Mouse (Mus musculus): ENCODE data around the gene Lmna. TPM values are rescaled to one million over a fixed set of nuclear protein-coding genes. Genes with fewer than 3 reads are reported as not detected.

Gene Lmna
- polyA plus RNA-seq, 1 experiment from 2014 or later: 189 TPM

- WGBS (ENCODE audit: insufficient replicate concordance): 60% methylated on average over 10 of the region's 10 CpGs
Observed at GRCm38 (mm10) chr3:88514231-88515094, 4.7 kb upstream of the Lmna start.

GRCm38 (mm10) chr3:88513546-88514115 is 3.9 kb upstream of the Lmna start:
- Histone ChIP-seq H3K9ac (no peak overlapping the region), H3K4me3 (no peak overlapping the region), H3K27ac (0 out of 2 replicates have a peak overlapping the region, but pooled peaks have one; percentile 36), H3K36me3 (no peaks in the 10 kb centered on the region), H3K27me3 (replicated peaks) (peaks cover 23% of the 10 kb centered on the region), H3K4me1 (peaks cover 59% of the 10 kb centered on the region), H3K4me2 (no peak overlapping the region), H3K9me3 (replicated peaks) (no peaks in the 10 kb centered on the region)
- WGBS (ENCODE audit: insufficient replicate concordance): 46% methylated on average over 7 of the region's 7 CpGs
- ATAC-seq: no peak

More at GRCm38 (mm10) chr3:88514231-88515094, 4.7 kb upstream of the Lmna start:
- Histone ChIP-seq H3K4me3 (no peak overlapping the region), H3K36me3 (no peaks in the 10 kb centered on the region), H3K4me1 (peaks cover 52% of the 10 kb centered on the region), H3K27ac (no peak overlapping the region), H3K9ac (no peak overlapping the region), H3K27me3 (replicated peaks) (peaks cover 23% of the 10 kb centered on the region), H3K9me3 (replicated peaks) (no peaks in the 10 kb centered on the region), H3K4me2 (no peak overlapping the region)
- no peak for ATAC-seq

DNA sequence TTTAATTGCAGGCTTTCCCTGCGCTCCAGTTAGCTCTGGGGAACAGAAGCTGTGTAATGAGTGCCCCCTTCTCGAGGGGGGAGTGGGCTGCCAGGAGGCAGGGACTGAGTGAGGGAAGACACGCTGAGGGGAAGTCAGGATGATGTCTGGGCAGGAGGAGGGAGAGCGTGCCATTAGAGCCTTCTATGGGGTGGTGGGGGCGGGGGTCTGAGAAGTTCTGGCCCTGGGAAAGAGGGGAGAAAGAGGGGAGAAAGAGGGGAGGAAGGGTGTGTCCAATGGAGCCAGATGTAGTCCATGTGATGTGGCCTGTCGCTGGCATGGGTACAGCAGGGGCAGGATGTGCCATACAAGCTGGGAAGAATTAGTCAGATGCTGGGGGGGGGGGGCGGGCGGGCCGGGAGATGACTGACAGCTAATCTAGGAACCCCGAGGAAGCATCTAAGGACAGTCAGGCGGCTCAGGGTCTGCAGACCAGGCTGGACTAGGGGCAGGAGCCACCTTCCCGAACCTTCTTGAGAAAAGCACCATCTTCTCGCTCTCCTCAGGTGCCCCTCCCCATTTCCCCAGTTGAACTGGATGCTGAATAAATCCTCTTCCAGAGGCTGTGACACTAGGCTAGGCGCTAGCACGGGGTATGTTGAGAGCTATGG is 3.3 kb upstream of the Lmna start:
- H3K27me3 ChIP-seq (replicated peaks): peaks cover 20% of the 10 kb centered on the region
- ATAC-seq: no peak
- WGBS (ENCODE audit: insufficient replicate concordance): 30% methylated on average over 12 of the region's 15 CpGs
- H3K9me3 ChIP-seq (replicated peaks): no peaks in the 10 kb centered on the region
- H3K27ac ChIP-seq: no peak overlapping the region
- H3K4me1 ChIP-seq: peaks cover 65% of the 10 kb centered on the region
- H3K4me2 ChIP-seq: no peak overlapping the region
- H3K4me3 ChIP-seq: no peak overlapping the region
- no peak overlapping the region for H3K9ac ChIP-seq
- no peaks in the 10 kb centered on the region for H3K36me3 ChIP-seq

- Histone ChIP-seq H3K27me3 (replicated peaks) (peaks cover 20% of the 10 kb centered on the region), H3K4me2 (no peak overlapping the region), H3K9ac (no peak overlapping the region), H3K4me1 (peaks cover 71% of the 10 kb centered on the region), H3K4me3 (no peak overlapping the region), H3K27ac (no peak overlapping the region), H3K9me3 (replicated peaks) (no peaks in the 10 kb centered on the region), H3K36me3 (no peaks in the 10 kb centered on the region)
- ATAC-seq: no peak
- 44% methylated on average over 6 of the region's 6 CpGs for WGBS (ENCODE audit: insufficient replicate concordance)
Observed at GRCm38 (mm10) chr3:88512141-88512895, 2.6 kb upstream of the Lmna start.

DNA sequence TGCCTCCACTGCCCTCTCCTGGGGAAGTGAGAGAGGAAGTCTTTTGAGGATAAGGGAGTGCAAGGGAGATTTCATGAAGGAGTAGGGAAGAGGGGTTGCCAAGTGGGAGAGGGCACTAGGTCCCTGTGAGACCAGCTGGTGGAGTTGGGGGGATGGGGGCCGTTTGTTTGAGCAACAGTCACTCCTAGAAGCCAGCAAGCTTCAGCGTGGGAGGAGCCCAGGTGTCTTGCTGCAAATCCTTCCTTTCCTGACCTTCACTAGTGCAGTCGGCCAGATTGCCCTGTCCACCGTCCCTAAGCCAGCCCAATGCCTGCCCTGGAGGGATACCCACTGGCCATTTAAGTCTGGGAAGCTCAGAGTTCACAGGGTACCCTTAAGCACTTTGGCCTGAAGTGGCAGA is 1.8 kb upstream of the Lmna start:
- no peak overlapping the region for H3K27ac ChIP-seq
- no peak for ATAC-seq
- 36% methylated on average over 4 of the region's 4 CpGs for WGBS (ENCODE audit: insufficient replicate concordance)

GRCm38 (mm10) chr3:88510421-88511289 is 899 bp upstream of the Lmna start:
- ATAC-seq: no peak
- H3K4me1 ChIP-seq: peaks cover 83% of the 10 kb centered on the region
- 48% methylated on average over 13 of the region's 13 CpGs for WGBS (ENCODE audit: insufficient replicate concordance)

More for the DNA sequence above, 1.8 kb upstream of the Lmna start:
- Histone ChIP-seq H3K4me1 (peaks cover 78% of the 10 kb centered on the region), H3K4me3 (no peak overlapping the region), H3K4me2 (no peak overlapping the region), H3K9ac (no peak overlapping the region), H3K27me3 (replicated peaks) (peaks cover 13% of the 10 kb centered on the region), H3K36me3 (no peaks in the 10 kb centered on the region), H3K9me3 (replicated peaks) (no peaks in the 10 kb centered on the region)

DNA sequence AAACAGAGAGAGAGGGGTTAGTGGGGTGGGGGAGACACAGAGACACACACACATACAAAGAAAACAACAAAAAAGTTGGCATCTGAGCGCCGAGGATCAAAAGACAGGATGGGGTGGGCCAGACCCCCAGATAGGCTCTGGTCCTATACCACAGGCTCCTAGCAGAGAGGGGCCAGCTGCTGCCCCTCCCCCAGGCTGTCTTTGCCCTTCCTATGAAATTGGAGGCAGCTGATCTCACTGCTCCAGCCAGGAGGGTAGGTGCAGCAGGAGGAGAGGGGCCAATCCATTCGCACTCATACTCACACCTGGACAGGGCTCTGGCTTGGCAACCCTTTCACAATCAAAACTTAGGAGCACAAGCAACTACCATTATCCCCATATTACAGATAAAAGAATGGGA is 506 bp downstream of the Lmna start:
- H3K27me3 ChIP-seq (replicated peaks): peaks cover 8% of the 10 kb centered on the region
- ATAC-seq: no peak
- peak overlapping the region; percentile 70 for H3K9ac ChIP-seq
- 52% methylated on average over 3 of the region's 3 CpGs for WGBS (ENCODE audit: insufficient replicate concordance)
- peak overlapping the region; percentile 77 for H3K27ac ChIP-seq
- H3K36me3 ChIP-seq: no peaks in the 10 kb centered on the region
- peak overlapping the region; percentile 53 for H3K4me3 ChIP-seq
- no peaks in the 10 kb centered on the region for H3K9me3 ChIP-seq (replicated peaks)
- peak overlapping the region; percentile 84 for H3K4me2 ChIP-seq
- peaks cover 84% of the 10 kb centered on the region for H3K4me1 ChIP-seq

More at GRCm38 (mm10) chr3:88510421-88511289, 899 bp upstream of the Lmna start:
- Histone ChIP-seq H3K9ac (peak overlapping the region; percentile 70), H3K9me3 (replicated peaks) (no peaks in the 10 kb centered on the region), H3K27me3 (replicated peaks) (peaks cover 8% of the 10 kb centered on the region), H3K36me3 (no peaks in the 10 kb centered on the region), H3K27ac (peak overlapping the region; percentile 77), H3K4me3 (peak overlapping the region; percentile 53), H3K4me2 (peak overlapping the region; percentile 84)

- ATAC-seq: no peak
- H3K27ac ChIP-seq: no peak overlapping the region
- H3K9me3 ChIP-seq (replicated peaks): no peaks in the 10 kb centered on the region
- H3K9ac ChIP-seq: 0 out of 2 replicates have a peak overlapping the region, but pooled peaks have one; percentile 12
- 60% methylated on average over 7 of the region's 7 CpGs for WGBS (ENCODE audit: insufficient replicate concordance)
- H3K4me3 ChIP-seq: no peak overlapping the region
- peaks cover 80% of the 10 kb centered on the region for H3K4me1 ChIP-seq
- H3K27me3 ChIP-seq (replicated peaks): no peaks in the 10 kb centered on the region
- H3K4me2 ChIP-seq: no peak overlapping the region
- peaks cover 3% of the 10 kb centered on the region; the same call in 1 of the 2 replicates for H3K36me3 ChIP-seq
Observed at GRCm38 (mm10) chr3:88505765-88506164, 4.0 kb downstream of the Lmna start.

GRCm38 (mm10) chr3:88505081-88505480 is 4.7 kb downstream of the Lmna start:
- H3K36me3 ChIP-seq: peaks cover 9% of the 10 kb centered on the region
- no peak overlapping the region for H3K4me2 ChIP-seq
- H3K27me3 ChIP-seq (replicated peaks): no peaks in the 10 kb centered on the region
- H3K9ac ChIP-seq: peak overlapping the region; percentile 12; the same call in 1 of the 2 replicates
- no peak for ATAC-seq
- H3K9me3 ChIP-seq (replicated peaks): no peaks in the 10 kb centered on the region
- no peak overlapping the region for H3K27ac ChIP-seq
- 68% methylated on average over 6 of the region's 6 CpGs for WGBS (ENCODE audit: insufficient replicate concordance)
- H3K4me1 ChIP-seq: peaks cover 80% of the 10 kb centered on the region
- no peak overlapping the region for H3K4me3 ChIP-seq

DNA sequence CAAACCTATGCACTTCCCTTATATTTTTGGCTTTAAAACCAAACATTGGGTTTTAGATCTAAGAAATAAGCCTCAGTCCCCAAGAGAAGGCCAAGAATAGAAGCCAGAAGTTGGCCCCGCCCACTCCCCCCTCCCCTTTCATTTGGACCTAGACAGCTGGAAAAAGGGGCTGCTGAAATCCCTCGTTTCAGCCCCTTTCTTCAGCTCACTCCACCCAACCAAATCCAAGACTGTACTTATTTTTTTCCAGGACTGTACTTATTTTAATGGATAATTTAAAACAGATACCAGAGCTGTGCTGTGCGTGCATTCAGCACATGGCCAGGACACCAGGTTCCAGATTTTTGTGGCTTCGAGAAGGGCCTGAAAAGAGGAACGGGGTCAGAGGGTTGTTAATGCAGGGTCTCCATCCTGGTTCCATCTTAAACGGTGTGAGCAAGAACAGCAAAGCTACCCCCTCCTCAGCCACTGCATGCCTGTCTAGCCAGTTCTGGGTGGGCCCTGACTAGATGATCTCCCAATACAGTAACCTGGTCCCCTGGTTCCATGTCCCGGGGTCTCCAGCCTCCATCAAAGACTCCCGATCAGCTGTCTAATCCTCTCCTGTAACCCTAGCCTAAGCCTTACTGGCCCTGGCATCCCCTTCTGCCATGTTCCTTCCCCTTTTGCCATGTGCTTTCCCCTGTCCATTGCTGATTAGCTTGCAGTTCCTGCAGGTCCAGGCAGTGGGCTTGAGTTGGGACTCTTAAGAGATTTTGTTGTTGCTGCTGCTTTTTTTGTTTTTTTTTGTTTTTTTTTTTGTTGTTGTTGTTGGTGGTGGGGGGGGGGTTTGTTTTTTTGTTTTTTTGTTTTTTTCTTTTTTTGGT is 5.6 kb downstream of the Lmna start:
- ATAC-seq: no peak
- H3K36me3 ChIP-seq: peaks cover 19% of the 10 kb centered on the region
- H3K4me1 ChIP-seq: peaks cover 80% of the 10 kb centered on the region
- no peak overlapping the region for H3K4me2 ChIP-seq
- 35% methylated on average over 8 of the region's 8 CpGs for WGBS (ENCODE audit: insufficient replicate concordance)
- peak overlapping the region; percentile 27 for H3K27ac ChIP-seq
- no peaks in the 10 kb centered on the region for H3K9me3 ChIP-seq (replicated peaks)
- no peak overlapping the region for H3K4me3 ChIP-seq
- H3K27me3 ChIP-seq (replicated peaks): no peaks in the 10 kb centered on the region
- H3K9ac ChIP-seq: no peak overlapping the region
